Mouse (Mus musculus): ENCODE measurements around the gene Magi2.

Magi2 gene

GRCm38 (mm10) chr5:20612616-20613015 lies 1385.8 kb downstream of the Magi2 start:
- DNase-seq, result no peak

- no peak for DNase-seq
Observed at GRCm38 (mm10) chr5:20614891-20615290, 1388.1 kb downstream of the Magi2 start.

- no peak for DNase-seq
Observed at GRCm38 (mm10) chr5:20620596-20621511, 1394.0 kb downstream of the Magi2 start.

- DNase-seq, result no peak
Observed at GRCm38 (mm10) chr5:20622417-20622816, 1395.6 kb downstream of the Magi2 start.

- no peak for DNase-seq
Observed at GRCm38 (mm10) chr5:20622837-20623573, 1396.2 kb downstream of the Magi2 start.

- DNase-seq, result no peak
Observed at GRCm38 (mm10) chr5:20625117-20625516, 1398.3 kb downstream of the Magi2 start.

- DNase-seq, result no peak
Observed at GRCm38 (mm10) chr5:20628954-20629601, 1402.2 kb downstream of the Magi2 start.

GRCm38 (mm10) chr5:20634046-20634769 lies 1407.4 kb downstream of the Magi2 start:
- no peak for DNase-seq

- no peak for DNase-seq
Observed at GRCm38 (mm10) chr5:20634822-20635221, 1408.0 kb downstream of the Magi2 start.

- DNase-seq, result peak; percentile 53 to 61
Observed at GRCm38 (mm10) chr5:20637300-20637989, 1410.6 kb downstream of the Magi2 start.

GRCm38 (mm10) chr5:20642196-20642595 lies 1415.4 kb downstream of the Magi2 start:
- DNase-seq, result peak; percentile 15 to 34

GRCm38 (mm10) chr5:20643741-20644140 lies 1416.9 kb downstream of the Magi2 start:
- no peak for DNase-seq

- DNase-seq, result no peak
Observed at GRCm38 (mm10) chr5:20646947-20647346, 1420.1 kb downstream of the Magi2 start.

GRCm38 (mm10) chr5:20653425-20654185 lies 1426.8 kb downstream of the Magi2 start:
- no peak for DNase-seq

GRCm38 (mm10) chr5:20654766-20655472 lies 1428.1 kb downstream of the Magi2 start:
- no peak for DNase-seq

GRCm38 (mm10) chr5:20657056-20657455 lies 1430.2 kb downstream of the Magi2 start:
- no peak for DNase-seq

- no peak for DNase-seq
Observed at GRCm38 (mm10) chr5:20667601-20668000, 1440.8 kb downstream of the Magi2 start.

GRCm38 (mm10) chr5:20668736-20669355 lies 1442.0 kb downstream of the Magi2 start:
- DNase-seq, result no peak

- DNase-seq, result no peak
Observed at GRCm38 (mm10) chr5:20669456-20669855, 1442.6 kb downstream of the Magi2 start.

- peak; percentile 52 to 74 for DNase-seq
Observed at GRCm38 (mm10) chr5:20671826-20672225, 1445.0 kb downstream of the Magi2 start.
